Mouse (Mus musculus): Measurements from ENCODE around the gene Ddx21. TPM values are rescaled to one million over a fixed set of nuclear protein-coding genes. Genes with fewer than 3 reads are reported as not detected.
"Not testable (repeated sequence)": the region's sequence is repeated elsewhere in the genome, so short reads cannot be mapped to it uniquely, and the experiment has no call there.

The Ddx21 gene
- polyA plus RNA-seq, 1 experiment, result 2.3 TPM

GRCm38 (mm10) chr10:62582701-62583100 lies 19.4 kb downstream of the Ddx21 start:
- Histone ChIP-seq H3K27ac (ENCODE audit: insufficient read depth, low read depth, low read length) (no peak overlapping the region), H3K4me3 (ENCODE audit: low read depth, low read length) (no peak overlapping the region), H3K27me3 (ENCODE audit: control insufficient read depth, insufficient read depth, low read length) (no peaks in the 10 kb centered on the region), H3K4me1 (ENCODE audit: control insufficient read depth, insufficient read depth, insufficient read length, low read length) (peaks cover under 1% of the 10 kb centered on the region), H3K36me3 (ENCODE audit: control insufficient read depth, insufficient read depth, low read length) (peaks cover 54% of the 10 kb centered on the region)
- 78% methylated on average over 7 of the region's 7 CpGs for WGBS
- TF ChIP-seq CTCF (IDR thresholded peaks at IDR 0.05; ENCODE audit: extremely low read depth, insufficient read length, insufficient replicate concordance, low read depth, low read length) (no peak), POLR2A (IDR thresholded peaks at IDR 0.05; ENCODE audit: low read depth, low read length) (no peak)

GRCm38 (mm10) chr10:62582263-62582662 lies 19.8 kb downstream of the Ddx21 start:
- WGBS, result 86% methylated on average over 17 of the region's 17 CpGs
- TF ChIP-seq POLR2A (IDR thresholded peaks at IDR 0.05; ENCODE audit: low read depth, low read length), result no peak
- TF ChIP-seq CTCF (IDR thresholded peaks at IDR 0.05; ENCODE audit: extremely low read depth, insufficient read length, insufficient replicate concordance, low read depth, low read length), result no peak
- H3K27ac ChIP-seq (ENCODE audit: insufficient read depth, low read depth, low read length), result no peak overlapping the region
- H3K36me3 ChIP-seq (ENCODE audit: control insufficient read depth, insufficient read depth, low read length), result peaks cover 51% of the 10 kb centered on the region
- no peaks in the 10 kb centered on the region for H3K27me3 ChIP-seq (ENCODE audit: control insufficient read depth, insufficient read depth, low read length)
- H3K4me1 ChIP-seq (ENCODE audit: control insufficient read depth, insufficient read depth, insufficient read length, low read length), result peaks cover 3% of the 10 kb centered on the region
- H3K4me3 ChIP-seq (ENCODE audit: low read depth, low read length), result peak overlapping the region; percentile 19; the same call in 1 of the 2 replicates

- H3K27me3 ChIP-seq (ENCODE audit: control insufficient read depth, insufficient read depth, low read length); H3K4me1 ChIP-seq (ENCODE audit: control insufficient read depth, insufficient read depth, insufficient read length, low read length); H3K27ac ChIP-seq (ENCODE audit: insufficient read depth, low read depth, low read length); H3K4me3 ChIP-seq (ENCODE audit: low read depth, low read length): not testable (repeated sequence)
- 83% methylated on average over 13 of the region's 13 CpGs for WGBS
- H3K36me3 ChIP-seq (ENCODE audit: control insufficient read depth, insufficient read depth, low read length), result peaks cover 40% of the 10 kb centered on the region
Measured at GRCm38 (mm10) chr10:62579129-62579528, 23.0 kb downstream of the Ddx21 start.

GRCm38 (mm10) chr10:62578338-62579100 lies 23.6 kb downstream of the Ddx21 start, which contains the start of gene Kif1bp:
Kif1bp (minus strand) TSS chr10:62578457.
- Histone ChIP-seq H3K27ac (ENCODE audit: insufficient read depth, low read depth, low read length) (0 out of 2 replicates have a peak within 1 kb of the TSS, but pooled peaks have one; percentile 33), H3K4me1 (ENCODE audit: control insufficient read depth, insufficient read depth, insufficient read length, low read length) (peaks cover 3% of the 10 kb centered on the region), H3K27me3 (ENCODE audit: control insufficient read depth, insufficient read depth, low read length) (no peaks in the 10 kb centered on the region), H3K4me3 (ENCODE audit: low read depth, low read length) (peak within 1 kb of the TSS; percentile 89), H3K36me3 (ENCODE audit: control insufficient read depth, insufficient read depth, low read length) (peaks cover 37% of the 10 kb centered on the region)
- WGBS, result 4% methylated on average over 33 of the region's 33 CpGs
- TF ChIP-seq CTCF (IDR thresholded peaks at IDR 0.05; ENCODE audit: extremely low read depth, insufficient read length, insufficient replicate concordance, low read depth, low read length), result no peak
- TF ChIP-seq POLR2A (IDR thresholded peaks at IDR 0.05; ENCODE audit: low read depth, low read length), result peak; percentile 88

- Histone ChIP-seq H3K4me3 (ENCODE audit: low read depth, low read length) (peak overlapping the region; percentile 89), H3K27ac (ENCODE audit: insufficient read depth, low read depth, low read length) (0 out of 2 replicates have a peak overlapping the region, but pooled peaks have one; percentile 33), H3K4me1 (ENCODE audit: control insufficient read depth, insufficient read depth, insufficient read length, low read length) (peaks cover 3% of the 10 kb centered on the region), H3K36me3 (ENCODE audit: control insufficient read depth, insufficient read depth, low read length) (peaks cover 36% of the 10 kb centered on the region), H3K27me3 (ENCODE audit: control insufficient read depth, insufficient read depth, low read length) (no peaks in the 10 kb centered on the region)
- under 1% methylated on average over 54 of the region's 54 CpGs for WGBS
- TF ChIP-seq POLR2A (IDR thresholded peaks at IDR 0.05; ENCODE audit: low read depth, low read length) (no peak), CTCF (IDR thresholded peaks at IDR 0.05; ENCODE audit: extremely low read depth, insufficient read length, insufficient replicate concordance, low read depth, low read length) (no peak)
Measured at GRCm38 (mm10) chr10:62577673-62578337, 24.3 kb downstream of the Ddx21 start.

GRCm38 (mm10) chr10:62575001-62575400 lies 27.1 kb downstream of the Ddx21 start:
- H3K27ac ChIP-seq (ENCODE audit: insufficient read depth, low read depth, low read length), result no peak overlapping the region
- WGBS, result 90% methylated on average over 13 of the region's 13 CpGs
- H3K36me3 ChIP-seq (ENCODE audit: control insufficient read depth, insufficient read depth, low read length), result peaks cover 23% of the 10 kb centered on the region
- no peak overlapping the region for H3K4me3 ChIP-seq (ENCODE audit: low read depth, low read length)
- H3K4me1 ChIP-seq (ENCODE audit: control insufficient read depth, insufficient read depth, insufficient read length, low read length), result peaks cover 3% of the 10 kb centered on the region
- H3K27me3 ChIP-seq (ENCODE audit: control insufficient read depth, insufficient read depth, low read length), result no peaks in the 10 kb centered on the region
- no peak for TF ChIP-seq CTCF (IDR thresholded peaks at IDR 0.05; ENCODE audit: extremely low read depth, insufficient read length, insufficient replicate concordance, low read depth, low read length)
- TF ChIP-seq POLR2A (IDR thresholded peaks at IDR 0.05; ENCODE audit: low read depth, low read length), result no peak

GRCm38 (mm10) chr10:62570126-62570871 lies 31.8 kb downstream of the Ddx21 start:
- Histone ChIP-seq H3K36me3 (ENCODE audit: control insufficient read depth, insufficient read depth, low read length) (peaks cover 46% of the 10 kb centered on the region), H3K27me3 (ENCODE audit: control insufficient read depth, insufficient read depth, low read length) (no peaks in the 10 kb centered on the region), H3K27ac (ENCODE audit: insufficient read depth, low read depth, low read length) (no peak overlapping the region), H3K4me3 (ENCODE audit: low read depth, low read length) (no peak overlapping the region), H3K4me1 (ENCODE audit: control insufficient read depth, insufficient read depth, insufficient read length, low read length) (no peaks in the 10 kb centered on the region)
- WGBS, result 76% methylated on average over 7 of the region's 7 CpGs
- no peak for TF ChIP-seq CTCF (IDR thresholded peaks at IDR 0.05; ENCODE audit: extremely low read depth, insufficient read length, insufficient replicate concordance, low read depth, low read length)
- no peak for TF ChIP-seq POLR2A (IDR thresholded peaks at IDR 0.05; ENCODE audit: low read depth, low read length)

All from small intestine, adult 2 months (tissue).